Comparison of ENCODE assay signal across 24 mouse cellular contexts in genomic region chr11:116472275-116472674, GRCm38 (mm10). TPM values are rescaled to one million over a fixed set of nuclear protein-coding genes. Genes with fewer than 3 reads are reported as not detected.
DNase-seq lines count a peak whose midpoint lies in the region; ATAC-seq and TF ChIP-seq lines count a peak whose summit lies in the region.
"Had no signal": no experiment of that assay in that cellular context is flagged by ENCODE, and none has a peak within 500 bp of the region (broad histone marks: within the 10 kb centered on the region; RNA-seq: fewer than 3 reads in every experiment).

No protein-coding gene starts in this region.

- no peak overlapping the region for H3K4me3 ChIP-seq in kidney, adult 2 months (ENCODE audit: insufficient read depth, low read depth, low read length)
- no peak overlapping the region for H3K4me3 ChIP-seq in kidney, embryonic 15.5 days (replicated peaks)
- no peak overlapping the region for H3K4me3 ChIP-seq in lung, embryonic 16.5 days (ENCODE audit: low read length)
- H3K4me3 ChIP-seq: embryonic facial prominence, embryonic 15.5 days; forebrain, embryonic 15.5 days; hindbrain, embryonic 15.5 days; megakaryocyte, embryonic 14.5 days; neural tube, embryonic 12.5 days had no signal

- no peak overlapping the region for H3K4me2 ChIP-seq in kidney, embryonic 15.5 days
- no peak overlapping the region for H3K4me2 ChIP-seq in lung, embryonic 16.5 days (ENCODE audit: low read depth, low read length)
- H3K4me2 ChIP-seq: embryonic facial prominence, embryonic 15.5 days; forebrain, embryonic 15.5 days; hindbrain, embryonic 15.5 days; lung, embryonic 14.5 days; neural tube, embryonic 12.5 days had no signal

- DNase-seq in kidney, adult 2 months: peak; percentile 35
- no peak for DNase-seq in lung, adult 18-20 months
- peak; percentile 43 for DNase-seq in brain, adult 2 months (ENCODE audit: low read depth, low spot score)
- DNase-seq in lung, postnatal 25 days (ENCODE audit: low spot score): peak; percentile 24
- DNase-seq in cerebellum, adult 8-10 months: no peak
- DNase-seq: adrenal gland, adult 8-10 months; cerebellum, adult 2 months; cerebellum, postnatal 36 days; embryo, embryonic 11 days; gastrocnemius, postnatal 14 days; layer of hippocampus, postnatal 36 days; lung, embryonic 14.5 days; midbrain, embryonic 14.5 days; thymus, postnatal 25 days had no signal

- no peak for TF ChIP-seq POLR2A in kidney, adult 2 months (IDR thresholded peaks at IDR 0.05; ENCODE audit: low read depth, low read length)

- 66% methylated on average over 4 of the region's 4 CpGs for WGBS in kidney, adult 2 months
- WGBS in kidney, embryonic 15.5 days: 68% methylated on average over 4 of the region's 4 CpGs
- 72% methylated on average over 4 of the region's 4 CpGs for WGBS in lung, embryonic 16.5 days

- no peaks in the 10 kb centered on the region for H3K9me3 ChIP-seq in kidney, embryonic 15.5 days (replicated peaks)
- H3K9me3 ChIP-seq in lung, embryonic 16.5 days (ENCODE audit: control insufficient read depth, low read length): no peaks in the 10 kb centered on the region
- H3K9me3 ChIP-seq: embryonic facial prominence, embryonic 15.5 days; forebrain, embryonic 15.5 days; hindbrain, embryonic 15.5 days; megakaryocyte, embryonic 14.5 days; neural tube, embryonic 12.5 days had no signal

- H3K9ac ChIP-seq in kidney, embryonic 15.5 days: no peak overlapping the region
- no peak overlapping the region for H3K9ac ChIP-seq in lung, embryonic 16.5 days (ENCODE audit: low read length)
- H3K9ac ChIP-seq: embryonic facial prominence, embryonic 15.5 days; forebrain, embryonic 15.5 days; hindbrain, embryonic 15.5 days; lung, embryonic 14.5 days; neural tube, embryonic 12.5 days had no signal

- no peak overlapping the region for H3K27ac ChIP-seq in kidney, adult 2 months (ENCODE audit: insufficient read depth, low read depth, low read length)
- no peak overlapping the region for H3K27ac ChIP-seq in kidney, embryonic 15.5 days
- H3K27ac ChIP-seq in lung, embryonic 16.5 days (ENCODE audit: low read length): no peak overlapping the region
- H3K27ac ChIP-seq: embryonic facial prominence, embryonic 15.5 days; forebrain, embryonic 15.5 days; hindbrain, embryonic 15.5 days; neural tube, embryonic 12.5 days had no signal

- H3K4me1 ChIP-seq in kidney, adult 2 months (ENCODE audit: control insufficient read depth, insufficient read depth, low read length): peaks cover 5% of the 10 kb centered on the region; the same call in 1 of the 2 replicates
- H3K4me1 ChIP-seq in kidney, embryonic 15.5 days: no peaks in the 10 kb centered on the region
- no peaks in the 10 kb centered on the region for H3K4me1 ChIP-seq in lung, embryonic 16.5 days (replicated peaks; ENCODE audit: control insufficient read depth, insufficient read depth, low read length)
- H3K4me1 ChIP-seq: embryonic facial prominence, embryonic 15.5 days; forebrain, embryonic 15.5 days; hindbrain, embryonic 15.5 days; neural tube, embryonic 12.5 days had no signal

- H3K36me3 ChIP-seq in kidney, adult 2 months (ENCODE audit: control insufficient read depth, insufficient read depth, low read length): peaks cover 5% of the 10 kb centered on the region
- H3K36me3 ChIP-seq in kidney, embryonic 15.5 days: peaks cover 77% of the 10 kb centered on the region
- H3K36me3 ChIP-seq in lung, embryonic 16.5 days (ENCODE audit: control insufficient read depth, insufficient read depth, low read length): peaks cover 56% of the 10 kb centered on the region

- H3K27me3 ChIP-seq in kidney, adult 2 months (replicated peaks; ENCODE audit: control insufficient read depth, insufficient read depth, low read length): no peaks in the 10 kb centered on the region
- H3K27me3 ChIP-seq in kidney, embryonic 15.5 days: no peaks in the 10 kb centered on the region
- no peaks in the 10 kb centered on the region for H3K27me3 ChIP-seq in lung, embryonic 16.5 days (ENCODE audit: control insufficient read depth, insufficient read depth, low read depth, low read length)
- H3K27me3 ChIP-seq: embryonic facial prominence, embryonic 15.5 days; forebrain, embryonic 15.5 days; hindbrain, embryonic 15.5 days; megakaryocyte, embryonic 14.5 days; neural tube, embryonic 12.5 days had no signal

- no peak for TF ChIP-seq CTCF in kidney, adult 2 months (conservative IDR thresholded peaks at IDR 0.05; ENCODE audit: insufficient read depth, insufficient read length, low read depth, low read length)

- no peak for ATAC-seq in kidney, embryonic 15.5 days (replicated peaks; ENCODE audit: low FRiP score)
- ATAC-seq in lung, embryonic 16.5 days (ENCODE audit: low read depth): 0 out of 2 replicates have a peak, but pooled peaks have one; percentile 20
- ATAC-seq: activated CD4-positive, CD25-positive, alpha-beta regulatory T cell, adult 4 months; forebrain, embryonic 15.5 days had no signal

RNA-seq across cellular contexts. Expression of gene Qrich2, which starts 6.2 kb away (rescaled TPM):
- 0.08 and 0.24 TPM in 2 replicates for polyA plus RNA-seq in kidney, adult 2 months (2012; rRNA removed)
- polyA plus RNA-seq in kidney, embryonic 15.5 days (2015; fragmentation: Nextera tagmentation; extraction: Ambion mirVana): 0.14 and 0.30 TPM in 2 replicates
- polyA plus RNA-seq in lung, embryonic 16.5 days (2015; fragmentation: Nextera tagmentation; extraction: Ambion mirVana): 0.26 TPM in 1 of 2 replicates, not detected in the other
- polyA plus RNA-seq: activated CD4-positive, CD25-positive, alpha-beta regulatory T cell, adult 4 months; forebrain, embryonic 15.5 days; heart, embryonic 14.5 days; midbrain, embryonic 14.5 days; neural tube, embryonic 12.5 days; stomach, embryonic 14.5 days had no signal

RNA-seq across cellular contexts. Expression of gene Prpsap1, which starts 21.7 kb away (rescaled TPM):
- 87.5 and 91.1 TPM in 2 replicates for polyA plus RNA-seq in kidney, adult 2 months (2012; rRNA removed)
- 196 and 208 TPM in 2 replicates for polyA plus RNA-seq in kidney, embryonic 15.5 days (2015; fragmentation: Nextera tagmentation; extraction: Ambion mirVana)
- 167 and 177 TPM in 2 replicates for polyA plus RNA-seq in lung, embryonic 16.5 days (2015; fragmentation: Nextera tagmentation; extraction: Ambion mirVana)

RNA-seq across cellular contexts. Expression of gene Ubald2, which starts 38.4 kb away (rescaled TPM):
- polyA plus RNA-seq in kidney, adult 2 months (2012; rRNA removed): 195 and 211 TPM in 2 replicates
- 45.7 and 58.1 TPM in 2 replicates for polyA plus RNA-seq in kidney, embryonic 15.5 days (2015; fragmentation: Nextera tagmentation; extraction: Ambion mirVana)
- polyA plus RNA-seq in lung, embryonic 16.5 days (2015; fragmentation: Nextera tagmentation; extraction: Ambion mirVana): 41.3 and 43.2 TPM in 2 replicates

RNA-seq across cellular contexts. Expression of gene Sphk1, which starts 58.5 kb away (rescaled TPM):
- 9.9 and 12.0 TPM in 2 replicates for polyA plus RNA-seq in kidney, adult 2 months (2012; rRNA removed)
- 4.1 and 6.3 TPM in 2 replicates for polyA plus RNA-seq in kidney, embryonic 15.5 days (2015; fragmentation: Nextera tagmentation; extraction: Ambion mirVana)
- 7.0 and 9.6 TPM in 2 replicates for polyA plus RNA-seq in lung, embryonic 16.5 days (2015; fragmentation: Nextera tagmentation; extraction: Ambion mirVana)
- polyA plus RNA-seq: activated CD4-positive, CD25-positive, alpha-beta regulatory T cell, adult 4 months had no signal

RNA-seq across cellular contexts. Expression of gene Rnf157, which starts 59.4 kb away (rescaled TPM):
- polyA plus RNA-seq in kidney, adult 2 months (2012; rRNA removed): 2.5 and 2.9 TPM in 2 replicates
- 12.4 and 12.5 TPM in 2 replicates for polyA plus RNA-seq in kidney, embryonic 15.5 days (2015; fragmentation: Nextera tagmentation; extraction: Ambion mirVana)
- polyA plus RNA-seq in lung, embryonic 16.5 days (2015; fragmentation: Nextera tagmentation; extraction: Ambion mirVana): 3.5 and 4.0 TPM in 2 replicates

Comparison
In these comparisons a context has a peak if more than half of its experiments do, and no peak if none do; other contexts are left out.
1. DNase-seq: peak in kidney, adult 2 months (single experiment), brain, adult 2 months (single experiment) and lung, postnatal 25 days (single experiment); none in lung, adult 18-20 months (0 of 2) and cerebellum, adult 8-10 months (single experiment).